ENCODE assay signal across 8 mouse cellular contexts in the genomic region with DNA sequence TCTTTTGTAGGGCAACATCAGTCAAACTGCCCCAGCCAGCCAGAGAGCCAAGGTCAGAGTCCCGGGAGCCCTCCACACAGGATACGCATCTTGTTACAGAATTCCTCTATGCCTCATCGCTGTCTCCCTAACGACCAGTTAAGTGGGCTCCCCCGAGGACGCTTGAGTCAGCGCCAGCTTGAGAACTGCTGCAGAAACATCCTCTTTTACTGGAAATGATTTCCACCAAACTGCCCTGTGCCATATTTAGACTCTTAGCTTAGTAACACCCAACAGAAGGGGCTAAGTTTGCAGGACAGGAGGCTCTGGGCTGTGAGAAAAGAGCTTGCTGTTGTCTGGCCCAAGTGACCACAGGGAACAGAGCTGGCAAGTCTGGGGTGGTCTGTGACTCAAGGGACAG.
DNase-seq lines count a peak whose midpoint lies in the region; TF ChIP-seq lines count a peak whose summit lies in the region.
"Had no signal": no experiment of that assay in that cellular context is flagged by ENCODE, and none has a peak within 500 bp of the region (broad histone marks: within the 10 kb centered on the region; RNA-seq: fewer than 3 reads in every experiment).

No protein-coding gene starts in this region.

- H3K27ac ChIP-seq in layer of hippocampus, adult 2 months = no peak overlapping the region
- H3K27ac ChIP-seq in embryonic fibroblast, embryonic 13.5 days (ENCODE audit: insufficient read depth, low read length) = peak overlapping the region; percentile 66
- H3K27ac ChIP-seq: lung, embryonic 15.5 days had no signal

- H3K4me3 ChIP-seq in layer of hippocampus, adult 2 months = no peak overlapping the region
- no peak overlapping the region for H3K4me3 ChIP-seq in embryonic fibroblast, embryonic 13.5 days (ENCODE audit: insufficient read depth, low read length)
- H3K4me3 ChIP-seq: lung, embryonic 15.5 days had no signal

- intact Hi-C loops in left cerebral cortex, postnatal 4 days (cut with DNase I) = no loop called here

- peak; percentile 1 to 10 for DNase-seq in layer of hippocampus, adult 2 months (ENCODE audit: low spot score in 2 of 2)
- DNase-seq in layer of hippocampus, postnatal 36 days = no peak
- DNase-seq in brain, adult 2 months (ENCODE audit: low read depth, low spot score) = peak; percentile 54
- DNase-seq in left cerebral cortex, postnatal 4 days = peak; percentile 66
- DNase-seq in c-Kit-positive CD71-positive TER-119-positive erythroid progenitor cells, embryonic 14.5 days (ENCODE audit: low spot score) = no peak
- DNase-seq in urinary bladder, adult 2 months (ENCODE audit: low spot score) = no peak

- peaks cover 7% of the 10 kb centered on the region for H3K4me1 ChIP-seq in embryonic fibroblast, embryonic 13.5 days (ENCODE audit: control insufficient read depth, insufficient read depth, low read length)
- H3K4me1 ChIP-seq: lung, embryonic 15.5 days had no signal

- no peak for TF ChIP-seq POLR2A in embryonic fibroblast, embryonic 13.5 days (IDR thresholded peaks at IDR 0.05; ENCODE audit: low read depth, low read length)

- no peak for TF ChIP-seq CTCF in layer of hippocampus, adult 2 months (conservative IDR thresholded peaks at IDR 0.05)
- TF ChIP-seq CTCF in embryonic fibroblast, embryonic 13.5 days (IDR thresholded peaks at IDR 0.05; ENCODE audit: borderline replicate concordance, insufficient read depth, low read length) = no peak

Comparison
In these comparisons a context has a peak if more than half of its experiments do, and no peak if none do; other contexts are left out.
1. DNase-seq: peak in layer of hippocampus, adult 2 months (2 of 2), brain, adult 2 months (single experiment) and left cerebral cortex, postnatal 4 days (single experiment); none in layer of hippocampus, postnatal 36 days (0 of 2), c-Kit-positive CD71-positive TER-119-positive erythroid progenitor cells, embryonic 14.5 days (single experiment) and urinary bladder, adult 2 months (single experiment).